Mouse (Mus musculus): ENCODE measurements around the gene Lars2. TPM values are rescaled to one million over a fixed set of nuclear protein-coding genes. Genes with fewer than 3 reads are reported as not detected.

Gene Lars2
- polyA plus RNA-seq, 1 experiment from 2014 or later = 1,403 TPM

DNA sequence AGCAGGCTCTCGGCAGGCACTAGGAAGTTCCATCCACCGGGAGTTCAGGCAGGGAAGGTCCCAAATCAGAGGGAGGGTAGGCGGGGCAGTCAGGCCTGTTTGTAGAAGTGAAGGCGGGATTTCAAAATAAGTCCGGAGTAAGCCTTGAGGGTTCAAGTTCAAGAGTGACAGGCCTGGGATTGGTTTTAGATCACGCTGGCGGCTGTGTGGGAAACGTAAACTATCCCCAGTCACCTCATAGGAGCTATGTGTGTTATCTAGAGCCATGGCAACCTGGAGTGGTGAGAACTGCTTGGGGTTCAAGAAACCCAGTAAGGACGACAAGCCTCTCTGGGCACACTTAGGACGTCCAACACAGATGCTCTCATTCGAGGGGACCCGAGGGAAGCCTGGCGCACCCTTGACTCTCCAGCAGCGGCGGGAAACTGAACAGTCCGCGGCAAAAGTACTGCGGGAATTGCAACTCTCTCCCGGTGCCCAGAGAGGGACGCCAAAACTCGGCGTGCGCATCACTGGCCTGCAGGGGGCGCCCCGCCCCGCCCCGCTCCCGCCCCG lies 111.4 kb downstream of the Lars2 start:
- Histone ChIP-seq H3K4me1 (ENCODE audit: control insufficient read depth, insufficient read depth, low read length) (peaks cover 20% of the 10 kb centered on the region), H3K9ac (replicated peaks; ENCODE audit: low read length) (no peak overlapping the region), H3K27ac (replicated peaks; ENCODE audit: low read depth, low read length) (no peak overlapping the region), H3K9me3 (ENCODE audit: control insufficient read depth, low read length) (no peaks in the 10 kb centered on the region), H3K4me3 (replicated peaks; ENCODE audit: low read depth, low read length) (peak overlapping the region; percentile 53), H3K36me3 (ENCODE audit: control insufficient read depth, insufficient read depth, low read length) (no peaks in the 10 kb centered on the region), H3K4me2 (ENCODE audit: low read length) (peak overlapping the region; percentile 64), H3K27me3 (ENCODE audit: control insufficient read depth, insufficient read depth, low read length) (no peaks in the 10 kb centered on the region)
- 1% methylated on average over 23 of the region's 29 CpGs for WGBS
- DNase-seq = peak; percentile 80
- ATAC-seq (ENCODE audit: low FRiP score, low TSS enrichment) = peak; percentile 82

DNA sequence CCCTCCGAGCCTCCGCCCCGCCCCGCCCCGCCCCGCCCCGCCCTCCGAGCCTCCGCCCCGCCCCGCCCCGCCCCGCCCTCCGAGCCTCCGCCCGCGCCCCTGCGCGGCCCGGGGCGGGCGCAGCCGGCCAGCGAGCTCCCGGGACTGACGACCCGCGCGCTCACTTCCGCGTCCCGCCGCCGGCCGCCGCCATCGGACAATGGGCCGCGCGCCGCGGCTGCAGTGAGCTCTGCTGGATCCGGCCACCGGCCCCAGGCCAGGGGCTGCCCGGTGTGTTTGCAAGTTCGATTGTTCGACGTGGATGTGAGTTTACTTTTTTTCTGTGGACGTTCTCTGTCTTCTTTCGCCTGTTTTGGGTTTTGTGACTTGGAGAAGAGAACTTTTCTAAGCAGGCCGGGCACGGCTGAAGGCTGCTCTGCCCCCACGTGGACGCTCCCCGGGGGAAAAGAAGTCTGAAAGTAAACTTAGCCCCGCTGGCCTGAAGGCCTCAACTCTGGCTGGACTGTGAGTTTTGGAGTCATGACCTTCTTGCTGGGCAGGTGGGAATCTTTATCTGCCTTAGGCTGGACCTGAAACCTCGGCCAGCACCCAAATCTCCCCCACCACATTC lies 112.0 kb downstream of the Lars2 start, which contains the start of gene Limd1:
TSS of gene Limd1 (plus strand) at position 121 of the 610 bp plus-strand sequence.
- Histone ChIP-seq H3K9me3 (ENCODE audit: control insufficient read depth, low read length) (no peaks in the 10 kb centered on the region), H3K9ac (replicated peaks; ENCODE audit: low read length) (peak within 1 kb of the TSS; percentile 55), H3K4me1 (ENCODE audit: control insufficient read depth, insufficient read depth, low read length) (peaks cover 25% of the 10 kb centered on the region), H3K4me2 (ENCODE audit: low read length) (peak within 1 kb of the TSS; percentile 64), H3K36me3 (ENCODE audit: control insufficient read depth, insufficient read depth, low read length) (no peaks in the 10 kb centered on the region), H3K4me3 (replicated peaks; ENCODE audit: low read depth, low read length) (peak within 1 kb of the TSS; percentile 53), H3K27me3 (ENCODE audit: control insufficient read depth, insufficient read depth, low read length) (no peaks in the 10 kb centered on the region), H3K27ac (replicated peaks; ENCODE audit: low read depth, low read length) (no peak within 1 kb of the TSS)
- DNase-seq (peak; percentile 77), ATAC-seq (ENCODE audit: low FRiP score, low TSS enrichment) (peak; percentile 83)
- under 1% methylated on average over 46 of the region's 57 CpGs for WGBS

DNA sequence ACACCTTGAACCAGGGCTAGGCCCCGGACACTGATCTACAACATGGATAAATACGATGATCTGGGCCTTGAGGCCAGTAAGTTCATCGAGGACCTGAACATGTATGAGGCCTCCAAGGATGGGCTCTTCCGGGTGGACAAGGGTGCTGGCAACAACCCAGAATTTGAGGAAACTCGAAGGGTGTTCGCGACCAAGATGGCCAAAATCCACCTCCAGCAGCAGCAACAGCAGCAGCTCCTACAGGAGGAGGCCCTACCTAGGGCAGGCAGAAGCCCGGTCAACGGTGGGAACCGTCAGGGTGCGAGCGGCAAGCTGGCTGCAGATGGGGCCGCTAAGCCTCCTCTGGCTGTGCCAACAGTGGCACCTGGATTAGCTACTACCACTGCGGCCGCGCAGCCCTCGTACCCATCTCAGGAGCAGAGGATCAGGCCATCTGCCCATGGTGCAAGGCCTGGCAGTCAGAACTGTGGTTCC lies 112.5 kb downstream of the Lars2 start:
- H3K4me2 ChIP-seq (ENCODE audit: low read length) = peak overlapping the region; percentile 64
- peak; percentile 18 for DNase-seq
- H3K4me3 ChIP-seq (replicated peaks; ENCODE audit: low read depth, low read length) = peak overlapping the region; percentile 53
- ATAC-seq (ENCODE audit: low FRiP score, low TSS enrichment) = no peak
- peak overlapping the region; percentile 55 for H3K9ac ChIP-seq (replicated peaks; ENCODE audit: low read length)
- no peak overlapping the region for H3K27ac ChIP-seq (replicated peaks; ENCODE audit: low read depth, low read length)
- H3K4me1 ChIP-seq (ENCODE audit: control insufficient read depth, insufficient read depth, low read length) = peaks cover 25% of the 10 kb centered on the region
- H3K36me3 ChIP-seq (ENCODE audit: control insufficient read depth, insufficient read depth, low read length) = no peaks in the 10 kb centered on the region
- no peaks in the 10 kb centered on the region for H3K27me3 ChIP-seq (ENCODE audit: control insufficient read depth, insufficient read depth, low read length)
- WGBS = 15% methylated on average over 17 of the region's 17 CpGs
- no peaks in the 10 kb centered on the region for H3K9me3 ChIP-seq (ENCODE audit: control insufficient read depth, low read length)

DNA sequence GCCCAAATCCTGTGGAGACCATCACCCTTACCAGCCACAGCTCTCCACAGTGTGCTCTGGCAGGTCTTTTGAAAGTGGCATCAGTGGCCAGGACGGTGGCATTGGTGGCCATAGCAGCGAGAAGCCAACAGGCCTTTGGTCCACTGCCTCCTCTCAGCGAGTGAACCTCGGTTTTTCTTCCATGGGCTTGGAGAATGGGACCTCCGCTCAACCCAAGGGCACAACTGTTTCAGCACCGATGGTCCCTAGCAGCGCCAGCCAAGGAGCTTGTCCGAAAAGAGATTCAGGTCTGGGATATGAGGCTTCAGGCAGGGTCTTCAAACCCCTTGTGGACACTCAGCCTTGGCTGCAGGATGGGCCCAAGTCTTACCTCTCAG lies 113.1 kb downstream of the Lars2 start:
- DNase-seq (no peak), ATAC-seq (ENCODE audit: low FRiP score, low TSS enrichment) (no peak)
- Histone ChIP-seq H3K9ac (replicated peaks; ENCODE audit: low read length) (no peak overlapping the region), H3K36me3 (ENCODE audit: control insufficient read depth, insufficient read depth, low read length) (no peaks in the 10 kb centered on the region), H3K9me3 (ENCODE audit: control insufficient read depth, low read length) (no peaks in the 10 kb centered on the region), H3K4me2 (ENCODE audit: low read length) (peak overlapping the region; percentile 64), H3K4me1 (ENCODE audit: control insufficient read depth, insufficient read depth, low read length) (peaks cover 25% of the 10 kb centered on the region), H3K27ac (replicated peaks; ENCODE audit: low read depth, low read length) (no peak overlapping the region), H3K27me3 (ENCODE audit: control insufficient read depth, insufficient read depth, low read length) (no peaks in the 10 kb centered on the region), H3K4me3 (replicated peaks; ENCODE audit: low read depth, low read length) (peak overlapping the region; percentile 53)
- 89% methylated on average over 8 of the region's 8 CpGs for WGBS

DNA sequence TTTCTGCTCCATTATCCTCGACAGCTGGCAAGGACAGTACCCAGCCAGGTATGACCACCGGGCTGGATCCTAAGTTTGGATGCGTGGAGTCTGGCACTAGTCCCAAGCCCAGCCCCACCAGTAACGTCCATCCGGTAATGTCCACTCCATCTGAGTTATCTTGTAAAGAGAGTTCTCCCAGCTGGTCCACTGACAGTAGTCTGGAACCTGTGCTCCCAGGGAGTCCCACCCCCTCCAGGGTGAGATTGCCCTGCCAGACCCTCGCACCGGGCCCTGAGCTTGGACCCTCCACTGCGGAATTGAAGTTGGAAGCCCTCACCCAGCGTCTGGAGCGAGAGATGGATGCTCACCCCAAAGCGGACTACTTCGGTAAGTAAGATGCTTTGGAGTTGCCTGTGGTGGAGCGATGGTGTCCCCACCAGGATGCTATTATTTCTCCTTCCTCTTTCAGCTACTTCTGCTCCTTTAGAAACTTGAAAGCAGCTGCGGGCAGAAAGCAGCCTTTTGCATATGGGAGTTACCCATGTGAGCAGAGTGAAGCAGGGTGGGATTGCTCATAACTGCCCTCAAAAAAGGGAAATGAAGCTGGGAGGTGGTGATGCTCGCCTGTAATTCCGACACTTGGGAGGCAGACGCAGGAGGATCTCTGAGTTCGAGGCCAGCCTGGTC lies 113.7 kb downstream of the Lars2 start:
- H3K9ac ChIP-seq (replicated peaks; ENCODE audit: low read length) = no peak overlapping the region
- H3K4me3 ChIP-seq (replicated peaks; ENCODE audit: low read depth, low read length) = no peak overlapping the region
- no peaks in the 10 kb centered on the region for H3K27me3 ChIP-seq (ENCODE audit: control insufficient read depth, insufficient read depth, low read length)
- no peaks in the 10 kb centered on the region for H3K9me3 ChIP-seq (ENCODE audit: control insufficient read depth, low read length)
- no peak for DNase-seq
- ATAC-seq (ENCODE audit: low FRiP score, low TSS enrichment) = no peak
- H3K36me3 ChIP-seq (ENCODE audit: control insufficient read depth, insufficient read depth, low read length) = no peaks in the 10 kb centered on the region
- peaks cover 25% of the 10 kb centered on the region for H3K4me1 ChIP-seq (ENCODE audit: control insufficient read depth, insufficient read depth, low read length)
- H3K27ac ChIP-seq (replicated peaks; ENCODE audit: low read depth, low read length) = no peak overlapping the region
- WGBS = 89% methylated on average over 18 of the region's 18 CpGs
- peak overlapping the region; percentile 64 for H3K4me2 ChIP-seq (ENCODE audit: low read length)

DNA sequence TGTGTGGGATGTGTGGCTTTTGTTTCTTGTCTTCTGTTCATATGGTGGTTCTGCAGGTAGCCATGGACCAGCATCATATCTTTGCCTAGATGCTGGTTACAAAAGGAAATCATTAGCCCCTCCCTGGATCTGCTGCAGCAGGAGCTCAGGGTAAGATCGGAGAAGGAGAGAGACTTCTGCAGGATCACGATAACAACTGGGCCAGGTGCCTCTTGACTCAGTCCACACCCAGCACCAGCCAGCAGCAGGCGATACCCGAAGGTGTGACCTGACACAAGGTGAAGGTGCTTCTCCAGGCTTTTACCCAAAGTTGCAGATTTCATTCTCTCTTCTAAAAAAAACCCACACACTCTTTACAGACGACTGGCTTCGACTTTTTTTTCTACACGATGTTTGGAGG lies 114.4 kb downstream of the Lars2 start:
- 83% methylated on average over 7 of the region's 7 CpGs for WGBS
- Histone ChIP-seq H3K4me2 (ENCODE audit: low read length) (peak overlapping the region; percentile 64), H3K9ac (replicated peaks; ENCODE audit: low read length) (no peak overlapping the region), H3K27ac (replicated peaks; ENCODE audit: low read depth, low read length) (no peak overlapping the region), H3K36me3 (ENCODE audit: control insufficient read depth, insufficient read depth, low read length) (no peaks in the 10 kb centered on the region), H3K4me3 (replicated peaks; ENCODE audit: low read depth, low read length) (no peak overlapping the region), H3K4me1 (ENCODE audit: control insufficient read depth, insufficient read depth, low read length) (peaks cover 25% of the 10 kb centered on the region), H3K9me3 (ENCODE audit: control insufficient read depth, low read length) (no peaks in the 10 kb centered on the region), H3K27me3 (ENCODE audit: control insufficient read depth, insufficient read depth, low read length) (no peaks in the 10 kb centered on the region)
- no peak for DNase-seq
- ATAC-seq (ENCODE audit: low FRiP score, low TSS enrichment) = no peak

GRCm38 (mm10) chr9:123483598-123483997 lies 116.9 kb downstream of the Lars2 start:
- 100% methylated on average over 1 of the region's 1 CpGs for WGBS

DNA sequence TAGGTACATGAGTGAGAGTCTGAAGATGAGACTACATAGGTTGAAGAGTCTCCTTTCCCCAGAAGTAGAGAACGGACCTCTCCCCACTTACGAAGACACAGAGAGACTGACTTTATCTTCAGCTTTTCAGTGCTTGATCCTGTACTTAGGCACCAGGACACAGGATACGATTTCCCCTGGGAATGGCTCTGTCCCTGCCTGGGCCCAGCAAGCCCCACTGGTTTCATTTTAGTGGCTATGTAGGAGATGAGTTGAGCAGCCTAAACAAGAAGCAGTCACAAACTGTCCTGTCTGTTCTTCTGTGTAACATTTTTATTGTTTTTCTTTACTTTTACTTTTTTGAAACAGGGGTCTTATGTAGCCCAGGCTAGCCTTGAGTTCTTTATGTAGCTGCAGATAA lies 118.1 kb downstream of the Lars2 start:
- Histone ChIP-seq H3K4me3 (replicated peaks; ENCODE audit: low read depth, low read length) (no peak overlapping the region), H3K4me2 (ENCODE audit: low read length) (no peak overlapping the region), H3K9ac (replicated peaks; ENCODE audit: low read length) (no peak overlapping the region), H3K9me3 (ENCODE audit: control insufficient read depth, low read length) (no peaks in the 10 kb centered on the region), H3K4me1 (ENCODE audit: control insufficient read depth, insufficient read depth, low read length) (peaks cover 14% of the 10 kb centered on the region; the same call in 1 of the 2 replicates), H3K27ac (replicated peaks; ENCODE audit: low read depth, low read length) (no peak overlapping the region), H3K36me3 (ENCODE audit: control insufficient read depth, insufficient read depth, low read length) (no peaks in the 10 kb centered on the region), H3K27me3 (ENCODE audit: control insufficient read depth, insufficient read depth, low read length) (no peaks in the 10 kb centered on the region)
- DNase-seq (no peak), ATAC-seq (ENCODE audit: low FRiP score, low TSS enrichment) (no peak)
- WGBS = 95% methylated on average over 3 of the region's 3 CpGs

More at GRCm38 (mm10) chr9:123483598-123483997, 116.9 kb downstream of the Lars2 start:
- H3K27ac ChIP-seq (replicated peaks; ENCODE audit: low read depth, low read length) = no peak overlapping the region
- peaks cover 21% of the 10 kb centered on the region for H3K4me1 ChIP-seq (ENCODE audit: control insufficient read depth, insufficient read depth, low read length)
- no peak overlapping the region for H3K9ac ChIP-seq (replicated peaks; ENCODE audit: low read length)
- no peak for ATAC-seq (ENCODE audit: low FRiP score, low TSS enrichment)
- H3K36me3 ChIP-seq (ENCODE audit: control insufficient read depth, insufficient read depth, low read length) = no peaks in the 10 kb centered on the region
- no peak for DNase-seq
- H3K4me2 ChIP-seq (ENCODE audit: low read length) = no peak overlapping the region
- H3K27me3 ChIP-seq (ENCODE audit: control insufficient read depth, insufficient read depth, low read length) = no peaks in the 10 kb centered on the region
- H3K9me3 ChIP-seq (ENCODE audit: control insufficient read depth, low read length) = no peaks in the 10 kb centered on the region
- no peak overlapping the region for H3K4me3 ChIP-seq (replicated peaks; ENCODE audit: low read depth, low read length)
